Mouse (Mus musculus) E14TG2a.4 (cell line): ENCODE results near the gene Olfr154.
"Not testable (repeated sequence)": the region's sequence is repeated elsewhere in the genome, so short reads cannot be mapped to it uniquely, and the experiment has no call there.

Experiments
- H3K27me3 ChIP-seq: 2 replicates; pipeline ENCODE4 v1.6.1; 2014; ENCODE audit warnings: low read length, control low read depth; ENCODE audit not compliant: insufficient read depth
- H3K36me3 ChIP-seq: 2 replicates; pipeline ENCODE4 v1.6.1; 2014; ENCODE audit warnings: low read length, control low read depth; ENCODE audit not compliant: insufficient read depth
- H3K4me1 ChIP-seq: replicated peaks from 2 replicates; pipeline ENCODE4 v1.6.1; 2014; ENCODE audit warnings: low read depth, low read length, control low read depth
- H3K4me3 ChIP-seq: replicated peaks from 2 replicates; pipeline ENCODE4 v1.5.1; 2014; ENCODE audit warnings: mild to moderate bottlenecking, low read length
- H3K9me3 ChIP-seq: 2 replicates; pipeline ENCODE4 v1.6.1; 2014; ENCODE audit warnings: low read length, control low read depth
- CTCF ChIP-seq: conservative IDR thresholded peaks from 2 replicates; pipeline ENCODE4 v1.5.1; 2014; ENCODE audit warnings: low read length
- NANOG ChIP-seq: IDR thresholded peaks from 2 replicates; pipeline ENCODE4 v1.6.1; 2014; ENCODE audit warnings: borderline replicate concordance, low read length, mixed read lengths
- POU5F1 ChIP-seq: IDR thresholded peaks from 2 replicates; pipeline ENCODE4 v1.6.1; 2014; ENCODE audit warnings: low read length, borderline replicate concordance

Gene Olfr154

DNA sequence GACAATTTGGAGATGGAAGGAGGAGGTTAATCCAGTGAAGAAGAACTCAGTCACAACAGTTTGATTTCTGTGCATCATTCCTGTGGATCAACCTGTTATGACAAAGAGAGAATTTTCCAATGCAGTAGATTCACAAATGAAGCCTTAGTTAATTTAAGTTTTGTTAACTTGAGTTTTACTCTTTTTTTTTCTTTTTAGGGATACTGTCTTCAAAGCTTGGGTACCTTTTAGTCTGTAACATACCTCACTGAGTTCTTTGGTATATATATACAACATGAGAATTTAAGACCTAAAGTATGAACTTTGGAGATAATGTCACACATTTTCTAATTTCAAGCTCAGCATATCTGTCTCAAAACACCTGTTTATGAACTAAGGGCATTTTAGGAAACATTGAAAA, at the start of gene Olfr154:
Gene Olfr154 (minus strand): TSS at position 101 of the 400 bp plus-strand sequence.
- not testable (repeated sequence) for H3K27me3 ChIP-seq, H3K4me3 ChIP-seq, H3K9me3 ChIP-seq, H3K36me3 ChIP-seq, H3K4me1 ChIP-seq

- Histone ChIP-seq H3K4me3 (no peak overlapping the region), H3K9me3 (peaks cover 13% of the 10 kb centered on the region), H3K4me1 (no peaks in the 10 kb centered on the region), H3K27me3 (no peaks in the 10 kb centered on the region), H3K36me3 (no peaks in the 10 kb centered on the region)
- TF ChIP-seq NANOG (no peak), CTCF (no peak), POU5F1 (no peak)
These were observed 46.9 kb upstream of the Olfr154 start for GRCm38 (mm10) chr2:85711159-85711558.

DNA sequence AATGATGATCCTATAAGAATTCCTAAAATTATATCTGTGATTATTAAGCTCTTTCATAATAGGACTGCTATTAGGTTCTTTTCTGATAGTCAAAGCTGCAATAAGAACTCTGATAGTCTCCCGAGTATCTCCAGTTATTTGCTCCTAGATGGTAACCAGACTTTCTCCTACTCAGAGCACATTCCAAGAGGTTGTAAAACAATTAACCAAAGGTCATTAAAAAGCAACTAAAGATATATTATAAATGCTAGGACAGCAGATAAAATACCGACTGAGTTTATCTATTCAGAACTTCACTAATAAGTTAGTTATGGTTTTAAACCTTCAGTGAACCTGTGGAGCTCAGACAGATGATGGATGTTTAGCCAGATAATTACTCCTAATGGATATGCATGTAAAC, 46.4 kb upstream of the Olfr154 start:
- not testable (repeated sequence) for H3K36me3 ChIP-seq, H3K4me1 ChIP-seq, H3K27me3 ChIP-seq, H3K4me3 ChIP-seq
- peaks cover 15% of the 10 kb centered on the region for H3K9me3 ChIP-seq

DNA sequence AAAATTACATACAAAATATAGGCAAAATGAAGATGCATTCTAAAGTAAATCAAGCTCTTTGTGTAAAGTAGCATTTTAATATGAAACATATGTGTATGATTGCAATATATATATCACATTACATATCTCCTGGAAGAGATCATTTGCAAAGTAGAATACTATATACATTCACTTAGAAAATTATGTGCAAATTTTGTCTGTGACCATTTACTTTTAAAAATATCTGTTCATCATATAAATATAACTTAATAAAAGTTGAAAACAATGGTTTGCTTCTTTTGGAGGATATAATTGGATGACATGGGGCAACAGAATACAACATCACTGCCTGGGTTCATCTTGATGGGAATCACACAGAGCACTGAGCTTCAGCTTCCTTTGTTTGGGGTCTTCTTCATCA, 24.9 kb upstream of the Olfr154 start, which contains the start of gene Olfr1008:
Gene Olfr1008 (plus strand): TSS at position 301 of the 400 bp plus-strand sequence.
- peaks cover 25% of the 10 kb centered on the region for H3K9me3 ChIP-seq
- H3K27me3 ChIP-seq = no peaks in the 10 kb centered on the region
- no peaks in the 10 kb centered on the region for H3K4me1 ChIP-seq
- H3K4me3 ChIP-seq = no peak within 1 kb of the TSS
- H3K36me3 ChIP-seq = no peaks in the 10 kb centered on the region
- TF ChIP-seq POU5F1 = no peak
- TF ChIP-seq NANOG = no peak
- no peak for TF ChIP-seq CTCF

GRCm38 (mm10) chr2:85678667-85679066, 14.4 kb upstream of the Olfr154 start, which contains the start of gene Olfr1006:
Gene Olfr1006, minus strand, starts transcription at chr2:85678767.
- TF ChIP-seq POU5F1 (no peak), NANOG (no peak), CTCF (no peak)

DNA sequence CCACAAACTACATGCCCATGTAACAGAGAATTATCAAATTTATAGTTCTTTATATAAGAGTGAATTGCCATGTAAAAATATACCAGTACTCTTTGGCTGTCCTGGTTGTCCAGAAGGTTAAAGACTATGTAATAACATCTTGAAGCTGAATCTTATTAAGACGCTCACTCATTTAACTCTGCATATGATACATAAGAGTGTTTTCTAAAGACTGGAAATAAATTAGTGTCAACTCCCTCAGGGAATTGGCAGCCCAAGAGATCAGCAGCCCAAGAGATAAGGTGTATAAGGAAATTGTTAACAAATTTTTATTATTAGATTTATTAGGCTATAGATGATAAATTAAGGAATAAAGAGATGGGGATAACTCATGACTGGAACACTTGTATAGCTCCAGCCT, 13.7 kb downstream of the Olfr154 start, which contains the start of gene Olfr1002:
Gene Olfr1002 (minus strand): TSS at position 101 of the 400 bp plus-strand sequence.
- Histone ChIP-seq H3K27me3 (no peaks in the 10 kb centered on the region), H3K36me3 (no peaks in the 10 kb centered on the region), H3K4me1 (no peaks in the 10 kb centered on the region), H3K9me3 (no peaks in the 10 kb centered on the region), H3K4me3 (no peak within 1 kb of the TSS)
- TF ChIP-seq POU5F1 (no peak), NANOG (no peak), CTCF (no peak)

More at GRCm38 (mm10) chr2:85678667-85679066, 14.4 kb upstream of the Olfr154 start, which contains the start of gene Olfr1006:
- no peaks in the 10 kb centered on the region for H3K27me3 ChIP-seq
- no peaks in the 10 kb centered on the region for H3K36me3 ChIP-seq
- no peaks in the 10 kb centered on the region for H3K9me3 ChIP-seq
- H3K4me1 ChIP-seq = no peaks in the 10 kb centered on the region
- H3K4me3 ChIP-seq = no peak within 1 kb of the TSS
